Mouse (Mus musculus) lung, postnatal 25 days (tissue): ENCODE measurements at regions not wholly inside any gene's neighbourhood (a gene's known extent, or its start where the extent isn't known, plus 50 kb on each side); places are given as distances from the start of the nearest gene placed in this dataset.

Experiments used
- DNase-seq: peaks from one replicate; pipeline ENCODE4 v3.0.0; 2022; ENCODE audit warnings: low spot score

- DNase-seq = no peak
These were observed 52.7 kb downstream of the Phlda1 start for GRCm38 (mm10) chr10:111558675-111559340.

- DNase-seq = no peak
These were observed 53.5 kb downstream of the Phlda1 start for GRCm38 (mm10) chr10:111559341-111560246.

GRCm38 (mm10) chr10:111562628-111563027 is 56.5 kb downstream of the Phlda1 start:
- DNase-seq = no peak

GRCm38 (mm10) chr10:111566873-111567381 is 60.8 kb downstream of the Phlda1 start:
- no peak for DNase-seq

- no peak for DNase-seq
These were observed 64.6 kb downstream of the Phlda1 start for GRCm38 (mm10) chr10:111570501-111571258.

- DNase-seq = no peak
These were observed 68.1 kb downstream of the Phlda1 start for GRCm38 (mm10) chr10:111574231-111574630.

GRCm38 (mm10) chr10:111574812-111575211 is 68.7 kb downstream of the Phlda1 start:
- no peak for DNase-seq

- no peak for DNase-seq
These were observed 69.2 kb downstream of the Phlda1 start for GRCm38 (mm10) chr10:111575256-111575655.

- DNase-seq = peak; percentile 80
These were observed 69.8 kb downstream of the Phlda1 start for GRCm38 (mm10) chr10:111575926-111576325.

GRCm38 (mm10) chr10:111576395-111577069 is 70.4 kb downstream of the Phlda1 start:
- DNase-seq = no peak

- DNase-seq = no peak
These were observed 72.5 kb downstream of the Phlda1 start for GRCm38 (mm10) chr10:111578536-111578935.

- DNase-seq = no peak
These were observed 73.4 kb downstream of the Phlda1 start for GRCm38 (mm10) chr10:111579481-111579880.

GRCm38 (mm10) chr10:111580401-111581100 is 74.5 kb downstream of the Phlda1 start:
- no peak for DNase-seq

- no peak for DNase-seq
These were observed 75.8 kb downstream of the Phlda1 start for GRCm38 (mm10) chr10:111581847-111582246.

GRCm38 (mm10) chr10:111582321-111583123 is 76.4 kb downstream of the Phlda1 start:
- DNase-seq = no peak

GRCm38 (mm10) chr10:111583124-111583743 is 77.1 kb downstream of the Phlda1 start:
- DNase-seq = no peak

GRCm38 (mm10) chr10:111583744-111584152 is 77.7 kb downstream of the Phlda1 start:
- DNase-seq = no peak

- no peak for DNase-seq
These were observed 82.0 kb downstream of the Phlda1 start for GRCm38 (mm10) chr10:111587891-111588611.

- DNase-seq = no peak
These were observed 83.1 kb downstream of the Phlda1 start for GRCm38 (mm10) chr10:111589186-111589585.
